Mouse (Mus musculus) liver, postnatal 0 days (tissue): ENCODE measurements around the gene Tpbgl.

ENCODE experiments used
- CTCF ChIP-seq: sonication (generic); IDR thresholded peaks from 2 replicates; pipeline ENCODE4 v1.5.1; 2016; ENCODE audit warnings: antibody characterized with exemption, low read depth
- EP300 ChIP-seq: IDR thresholded peaks from 2 replicates; pipeline ENCODE4 v1.6.1; 2016; ENCODE audit warnings: antibody characterized with exemption, low read depth, mild to moderate bottlenecking

DNA sequence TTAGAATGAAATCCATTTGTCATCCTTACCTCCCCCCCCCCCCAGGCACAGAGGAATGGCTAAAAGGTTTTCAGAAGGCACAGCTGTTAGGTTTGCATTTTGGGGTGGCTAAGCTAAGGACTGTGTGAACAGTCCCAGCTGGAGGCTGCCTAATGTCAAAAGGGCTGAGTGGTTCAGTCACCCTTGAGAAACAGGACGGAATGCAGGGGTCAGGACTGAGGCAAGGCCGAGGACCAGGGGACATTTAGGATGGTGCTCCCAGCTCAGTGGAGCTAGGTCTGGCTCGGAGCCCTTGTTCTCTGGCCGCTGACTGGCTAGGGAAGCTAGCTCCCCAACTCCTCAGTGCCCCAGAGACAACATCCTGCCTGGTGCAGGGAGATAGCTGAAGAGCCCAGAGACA, 44.0 kb downstream of the Tpbgl start:
- TF ChIP-seq EP300: no peak
- TF ChIP-seq CTCF: no peak
